Mouse (Mus musculus): ENCODE data around the gene 4921509C19Rik. TPM values are rescaled to one million over a fixed set of nuclear protein-coding genes. Genes with fewer than 3 reads are reported as not detected.
"Not testable (repeated sequence)": the region's sequence is repeated elsewhere in the genome, so short reads cannot be mapped to it uniquely, and the experiment has no call there.

4921509C19Rik gene
- polyA plus RNA-seq, 1 experiment from 2014 or later, result not detected

- H3K4me2 ChIP-seq (replicated peaks); H3K4me1 ChIP-seq; H3K9ac ChIP-seq; H3K27me3 ChIP-seq; H3K27ac ChIP-seq; H3K36me3 ChIP-seq; H3K9me3 ChIP-seq (replicated peaks); ATAC-seq (ENCODE audit: low FRiP score); H3K4me3 ChIP-seq: not testable (repeated sequence)
- WGBS, result 55% methylated on average over 4 of the region's 4 CpGs
These were observed 41.8 kb downstream of the 4921509C19Rik start for GRCm38 (mm10) chr2:151434203-151434602.

Other genes starting within 250 kb of the 4921509C19Rik start
- 258 and 282 TPM in 2 replicates for gene Nsfl1c, start 18.0 kb upstream of the 4921509C19Rik start, polyA plus RNA-seq (2016; fragmentation: Nextera tagmentation; extraction: Ambion mirVana)
- gene Fkbp1a, start 66.3 kb upstream of the 4921509C19Rik start, polyA plus RNA-seq (2016; fragmentation: Nextera tagmentation; extraction: Ambion mirVana), result 534 and 556 TPM in 2 replicates
- 0.22 and 0.50 TPM in 2 replicates for gene Sdcbp2, start 96.5 kb upstream of the 4921509C19Rik start, polyA plus RNA-seq (2016; fragmentation: Nextera tagmentation; extraction: Ambion mirVana)
- 7.9 and 8.1 TPM in 2 replicates for gene Snph, start 156.4 kb upstream of the 4921509C19Rik start, polyA plus RNA-seq (2016; fragmentation: Nextera tagmentation; extraction: Ambion mirVana)
- gene Rad21l, start 192.4 kb upstream of the 4921509C19Rik start, polyA plus RNA-seq (2016; fragmentation: Nextera tagmentation; extraction: Ambion mirVana), result not detected in 2 replicates
- 9.7 and 10.3 TPM in 2 replicates for gene Tmem74b, start 225.9 kb upstream of the 4921509C19Rik start, polyA plus RNA-seq (2016; fragmentation: Nextera tagmentation; extraction: Ambion mirVana)